Mouse (Mus musculus) olfactory bulb, adult 2 months (tissue): ENCODE results near the gene Art3.

Experiments
- CTCF ChIP-seq: fragments of 200-500 bp; IDR thresholded peaks from 2 replicates; pipeline ENCODE4 v1.5.1; 2012; ENCODE audit warnings: low read depth, mild to moderate bottlenecking, low read length, moderate library complexity; ENCODE audit not compliant: insufficient read depth
- POLR2A ChIP-seq: fragments of 200-500 bp; IDR thresholded peaks from 2 replicates; pipeline ENCODE4 v1.6.1; 2012; ENCODE audit warnings: mild to moderate bottlenecking, low read depth, low read length, moderate library complexity; ENCODE audit not compliant: insufficient read depth

DNA sequence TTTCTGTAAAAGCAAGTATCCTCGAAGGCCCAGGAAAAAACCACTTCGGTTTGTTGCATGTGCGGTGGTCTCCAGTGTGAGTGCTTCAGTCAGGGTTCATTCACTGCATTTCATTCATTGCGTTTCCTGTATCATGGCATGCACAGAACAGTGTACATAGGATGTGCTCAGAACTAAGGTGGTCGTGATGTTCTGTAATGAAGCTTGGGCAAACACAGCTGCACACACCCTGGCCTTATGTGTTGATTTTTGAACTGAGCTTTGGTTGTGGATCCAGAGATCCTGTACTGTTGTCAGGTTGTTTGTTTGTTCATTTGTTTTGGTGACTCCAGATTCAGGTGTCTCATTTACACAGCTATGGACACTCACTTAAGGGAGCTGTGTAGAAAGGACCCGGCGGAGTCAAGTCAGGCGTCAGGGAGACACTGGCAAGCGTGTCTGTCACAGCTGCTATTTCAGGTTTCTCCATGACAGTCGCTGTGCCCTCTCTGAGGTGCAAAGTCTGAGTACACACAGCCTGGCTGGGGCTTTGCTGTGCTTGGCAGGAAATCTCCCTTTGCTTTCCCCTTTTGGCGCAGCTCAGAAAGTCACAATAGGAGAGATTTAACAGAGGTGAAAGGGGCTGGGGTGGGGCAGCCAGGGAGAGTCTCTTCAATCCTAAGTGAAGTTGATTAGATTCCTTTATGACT, 27.3 kb downstream of the Art3 start:
- TF ChIP-seq CTCF (no peak), POLR2A (no peak)
